Mouse (Mus musculus) urinary bladder, postnatal 14 days (tissue): ENCODE measurements around the gene Gstcd.

Experiments
- DNase-seq: peaks from one replicate; pipeline ENCODE4 v3.0.0; 2021; ENCODE audit warnings: low spot score

The Gstcd gene

DNA sequence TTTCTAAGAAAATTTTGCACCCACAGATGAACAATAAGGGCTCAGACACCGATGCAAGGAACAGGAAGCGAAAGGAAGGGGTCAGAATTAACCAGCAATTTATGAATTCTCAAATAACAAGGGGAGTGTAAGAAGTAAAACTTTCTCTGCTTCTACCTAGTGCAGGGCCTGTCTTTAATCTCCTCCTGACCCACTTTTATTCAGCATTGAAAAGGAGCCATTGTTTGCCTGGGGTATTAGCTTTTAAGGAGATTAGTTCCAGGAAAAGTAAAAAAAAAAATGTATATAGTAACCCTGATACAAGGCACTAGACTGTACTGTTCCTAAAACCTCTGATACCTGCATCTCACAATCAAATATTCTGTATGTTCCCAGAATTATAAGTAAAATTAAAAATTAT lies 64.9 kb downstream of the Gstcd start:
- DNase-seq: no peak

DNA sequence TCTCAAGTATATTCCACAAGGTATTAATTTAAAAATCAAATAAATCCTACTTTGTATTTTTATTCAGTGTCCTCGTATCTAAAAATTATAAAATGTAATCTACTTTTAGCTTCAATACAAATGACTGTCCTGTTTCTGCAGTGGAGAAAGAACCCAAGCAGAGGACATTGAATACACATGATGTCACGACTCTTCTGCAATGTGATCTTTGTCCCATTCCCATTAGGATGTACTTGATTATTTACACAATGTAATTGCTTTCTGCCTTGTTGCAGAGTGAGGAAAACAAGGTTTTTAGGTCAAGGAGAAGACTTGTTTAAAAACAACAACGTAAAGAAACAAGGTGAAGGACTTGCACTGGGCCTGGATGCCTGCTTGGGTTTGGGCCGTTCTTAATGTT lies 84.6 kb downstream of the Gstcd start:
- DNase-seq: no peak

DNA sequence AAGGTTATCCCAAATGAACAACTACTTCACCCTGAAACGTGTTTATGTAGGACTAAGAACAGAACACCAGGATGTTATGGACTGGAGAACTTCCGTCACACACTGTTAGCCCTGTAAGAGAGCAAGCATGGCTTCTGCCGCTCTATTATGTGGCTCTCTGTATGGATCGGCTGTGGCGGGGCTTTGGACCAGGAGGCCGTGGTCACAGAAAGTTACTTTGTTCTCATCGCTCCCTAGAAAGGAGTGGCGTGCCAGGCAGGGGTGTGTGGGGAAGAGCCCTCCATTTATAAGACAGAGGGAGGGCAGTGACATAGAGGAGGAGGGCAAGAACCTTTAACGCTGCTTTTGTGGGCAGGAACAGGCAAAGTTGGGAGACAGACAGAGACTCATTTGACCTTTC lies 95.5 kb downstream of the Gstcd start:
- DNase-seq: no peak

DNA sequence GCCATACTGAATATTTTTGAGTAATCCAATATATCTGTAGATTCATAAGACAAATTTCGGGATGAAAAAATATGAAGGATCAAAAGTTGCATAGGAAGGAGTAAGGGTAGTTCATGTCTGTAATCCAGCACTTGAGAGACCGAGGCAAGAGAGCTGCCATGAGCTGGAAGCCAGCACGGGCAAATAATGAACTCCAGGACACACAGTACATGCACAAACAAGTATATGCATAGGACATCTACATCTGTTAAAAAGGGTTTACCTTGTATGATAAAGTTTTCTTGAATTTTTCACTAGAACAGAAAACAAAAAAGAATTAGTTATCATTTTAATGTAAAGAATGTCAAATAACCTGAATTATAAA lies 95.9 kb downstream of the Gstcd start:
- no peak for DNase-seq

DNA sequence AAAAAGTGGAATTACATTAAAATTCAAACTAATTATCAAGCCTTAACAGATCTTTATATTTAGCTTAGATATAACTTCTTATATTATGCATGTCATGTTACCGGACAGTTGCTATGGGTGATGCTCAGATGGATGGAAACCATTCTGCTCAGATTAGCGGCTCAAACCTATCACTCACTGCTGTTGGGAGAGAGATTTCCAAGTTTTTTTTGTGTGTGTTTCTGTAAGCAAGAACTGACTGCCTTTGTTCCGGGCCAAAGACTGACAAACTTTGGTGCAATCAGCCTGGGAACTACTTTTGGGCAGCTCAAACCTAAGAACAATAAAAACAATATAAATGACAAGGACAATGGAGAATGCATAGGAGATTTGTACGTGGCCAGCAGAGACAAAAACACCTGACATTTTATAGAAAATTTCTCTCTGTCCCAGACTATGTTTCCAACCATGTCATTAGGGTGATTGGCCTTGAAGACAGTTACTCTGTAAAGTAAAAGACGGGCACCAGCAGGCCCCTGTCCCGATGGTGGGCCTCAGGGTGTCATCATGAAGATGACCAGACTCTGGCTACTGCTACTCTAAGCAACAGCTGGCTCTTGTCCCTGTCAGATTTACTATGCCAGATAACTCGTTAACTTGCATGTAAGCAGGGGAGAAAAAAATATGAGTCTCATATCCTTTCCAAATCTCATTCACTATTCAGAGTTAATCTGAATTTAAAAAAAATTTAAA lies 96.5 kb downstream of the Gstcd start:
- peak; percentile 27 for DNase-seq

DNA sequence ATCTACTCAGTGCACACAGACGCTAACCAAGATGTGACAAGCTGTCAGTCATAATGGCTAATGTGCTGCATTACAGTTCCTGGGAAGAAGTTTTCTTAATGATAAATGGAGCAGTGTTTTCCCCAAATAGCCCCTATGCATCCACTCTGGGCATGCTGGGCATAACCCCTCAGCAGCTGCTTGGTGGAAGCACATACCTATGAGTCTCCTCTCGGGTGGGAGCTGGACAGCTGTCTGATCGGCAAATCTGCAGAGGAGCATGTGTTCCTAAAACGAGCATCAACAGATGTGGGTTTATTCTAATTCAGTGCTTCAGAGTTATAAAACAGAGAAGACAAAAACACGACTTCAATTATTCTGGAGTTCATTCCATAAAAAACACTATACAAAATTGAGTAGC lies 105.6 kb downstream of the Gstcd start:
- DNase-seq: no peak

DNA sequence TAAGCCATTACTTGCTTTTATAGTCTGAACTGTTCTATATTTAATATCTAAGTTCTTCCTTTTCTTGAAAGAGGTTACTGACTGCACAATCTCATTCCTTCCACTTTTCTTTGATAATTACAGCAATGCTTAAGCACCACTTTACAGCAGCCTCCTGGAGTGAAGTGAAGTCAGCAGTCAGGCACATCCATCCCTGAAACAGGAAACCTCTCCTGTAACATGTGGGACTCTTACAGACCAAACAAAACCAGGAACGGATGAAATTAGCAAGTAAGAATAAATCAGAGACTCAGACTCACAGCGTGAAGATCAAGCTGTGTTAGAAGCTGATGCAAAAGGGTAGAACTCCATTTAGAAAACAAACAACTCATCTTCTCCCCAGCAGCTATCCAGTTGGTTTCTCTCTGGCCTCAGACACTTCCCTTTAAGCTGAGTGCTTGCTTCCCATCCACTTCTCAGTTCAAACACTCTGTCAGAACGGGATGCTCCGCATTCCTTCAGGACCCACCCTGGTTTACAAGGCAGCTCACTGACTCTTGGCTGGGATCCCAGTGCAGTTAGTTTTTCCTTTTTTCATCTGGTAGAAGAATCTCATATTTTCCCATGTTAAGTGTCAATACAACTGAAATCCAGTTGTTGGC lies 107.9 kb downstream of the Gstcd start:
- peak; percentile 73 for DNase-seq

DNA sequence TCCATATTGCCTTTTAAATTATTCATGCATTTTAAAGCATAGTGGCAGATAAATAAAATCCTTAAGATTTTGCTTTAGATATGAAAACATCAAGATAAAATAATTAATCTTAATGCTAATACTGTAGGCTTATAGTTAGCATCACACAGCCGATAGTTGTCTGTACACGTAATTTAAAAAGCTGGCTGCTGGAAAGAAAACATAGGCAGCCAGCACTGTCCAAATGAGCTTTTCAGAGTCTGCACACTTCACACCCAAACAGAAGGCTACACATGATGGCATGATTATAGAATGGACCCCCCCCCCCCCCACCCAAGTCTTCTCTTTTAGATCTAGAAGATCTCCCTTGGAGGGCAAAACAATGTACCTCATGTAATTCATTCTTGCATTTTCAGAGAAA lies 109.9 kb downstream of the Gstcd start:
- no peak for DNase-seq

DNA sequence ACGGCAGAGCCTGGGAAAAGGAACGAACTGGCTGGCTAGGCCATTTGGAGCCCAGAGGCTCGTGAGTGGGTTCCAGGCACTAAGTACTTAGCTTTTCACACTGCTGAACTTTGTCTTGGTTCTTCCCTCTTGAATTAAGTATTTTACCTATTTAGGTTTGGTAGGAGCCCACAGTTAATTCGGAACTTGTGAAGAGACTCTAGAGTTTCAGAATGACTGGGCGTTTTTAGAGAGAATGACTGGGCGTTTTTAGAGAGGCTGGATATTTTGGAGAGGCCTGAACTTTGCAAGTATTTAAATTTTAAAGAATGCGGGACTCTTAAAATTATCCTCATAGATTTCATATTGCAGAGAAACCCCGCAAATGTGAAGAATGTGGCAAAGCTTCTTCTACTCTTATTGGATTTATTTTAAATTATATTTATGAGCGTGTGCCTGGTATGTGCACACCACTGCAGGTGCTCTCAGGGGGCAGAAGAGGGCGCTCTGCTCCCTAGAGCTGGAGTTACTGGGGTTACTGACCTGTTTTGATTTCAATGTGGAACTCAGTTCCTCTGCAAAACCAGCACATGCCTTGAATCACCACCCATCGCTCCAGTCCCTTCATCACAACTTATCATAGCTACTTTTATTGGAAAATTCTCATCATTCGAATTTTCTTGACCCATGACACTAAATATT lies 111.9 kb downstream of the Gstcd start:
- DNase-seq: no peak

DNA sequence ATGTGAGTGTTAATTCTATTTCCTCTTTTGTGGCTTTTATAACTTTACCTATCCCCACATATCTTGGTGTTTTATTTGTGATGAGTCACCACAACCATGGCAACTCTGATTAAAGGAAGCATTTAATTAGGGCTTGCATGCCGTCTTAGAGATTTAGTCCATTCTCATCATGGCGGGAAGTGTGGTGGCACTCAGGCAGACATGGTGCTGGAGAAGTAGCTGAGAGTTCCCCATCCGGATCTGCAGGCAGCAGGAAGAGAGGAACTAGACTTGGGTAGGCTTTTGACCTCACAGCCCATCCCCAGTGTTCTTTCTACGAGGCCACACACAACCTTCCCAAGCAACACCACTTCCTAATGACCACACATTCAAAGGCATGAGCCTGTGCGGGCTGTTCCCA lies 125.6 kb downstream of the Gstcd start:
- no peak for DNase-seq

DNA sequence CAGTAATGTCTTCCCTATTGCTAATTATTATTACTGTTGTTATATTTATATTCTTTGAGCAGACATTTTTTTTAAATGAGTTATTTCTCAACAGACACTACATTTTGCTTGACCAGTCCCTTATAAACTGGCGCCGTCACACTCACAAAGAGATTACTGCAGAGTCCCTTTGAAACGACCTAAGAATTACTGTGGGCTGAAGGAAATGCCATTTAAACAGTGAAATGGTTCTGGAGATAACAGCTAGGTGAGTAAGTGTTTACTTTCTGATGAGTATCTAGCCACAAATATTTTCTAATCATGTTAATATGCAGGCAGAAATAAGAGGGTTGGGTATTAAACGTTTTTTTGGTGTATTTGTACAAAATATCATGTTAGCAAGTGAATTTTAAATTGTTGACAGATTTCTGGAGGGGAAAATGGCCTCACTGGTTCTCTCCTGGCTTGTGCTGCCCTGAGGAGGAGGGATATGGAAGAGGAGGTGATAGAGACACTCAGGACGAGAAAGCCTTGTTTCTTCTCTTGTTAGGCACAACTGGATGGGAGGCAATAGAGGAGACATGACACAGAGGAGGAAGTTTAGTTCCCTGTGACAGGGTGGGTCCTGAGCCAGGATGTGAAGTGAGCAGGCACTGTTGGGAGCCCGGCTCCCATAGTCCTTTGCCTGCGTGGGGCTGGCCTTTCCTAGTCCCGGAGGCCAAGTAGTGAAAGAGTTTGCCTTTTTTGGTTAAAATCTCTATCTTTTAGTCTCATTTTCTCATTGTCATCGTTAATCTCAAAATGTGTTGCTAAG lies 126.9 kb downstream of the Gstcd start:
- no peak for DNase-seq

DNA sequence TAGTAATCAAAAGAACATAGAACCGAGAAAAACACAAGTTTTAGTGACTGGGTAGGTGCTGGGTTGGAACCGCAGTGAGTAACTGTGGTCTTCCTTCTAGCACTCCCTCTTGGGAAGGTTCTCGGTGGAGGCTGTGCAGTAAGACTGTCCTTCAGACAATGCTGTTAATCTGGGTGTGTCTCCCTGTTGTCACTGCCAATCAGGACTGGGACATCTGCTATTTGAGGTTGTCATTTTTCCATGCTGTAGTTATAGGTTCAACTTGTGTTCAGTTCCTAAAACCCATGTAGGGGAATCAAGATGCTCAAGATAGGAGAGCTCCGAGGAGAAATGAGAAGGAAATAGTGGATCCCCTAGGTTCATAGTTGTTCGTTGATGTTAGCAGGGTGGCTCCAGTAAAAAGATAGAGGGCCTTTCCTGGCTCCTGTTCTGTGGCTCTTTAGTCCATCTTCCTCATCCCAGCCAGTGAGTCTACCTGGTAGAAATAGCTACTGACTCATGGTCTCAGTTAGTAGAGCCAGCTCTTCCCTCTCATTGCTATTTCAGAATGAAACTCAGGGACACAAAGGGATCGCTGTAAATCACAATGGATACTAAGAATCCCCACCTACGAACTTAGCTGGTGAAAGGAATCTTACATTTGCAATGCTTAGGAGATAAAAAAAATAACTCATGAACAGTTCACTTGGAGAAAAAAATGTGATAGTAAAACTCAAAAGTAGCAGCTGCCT lies 129.0 kb downstream of the Gstcd start:
- DNase-seq: no peak

DNA sequence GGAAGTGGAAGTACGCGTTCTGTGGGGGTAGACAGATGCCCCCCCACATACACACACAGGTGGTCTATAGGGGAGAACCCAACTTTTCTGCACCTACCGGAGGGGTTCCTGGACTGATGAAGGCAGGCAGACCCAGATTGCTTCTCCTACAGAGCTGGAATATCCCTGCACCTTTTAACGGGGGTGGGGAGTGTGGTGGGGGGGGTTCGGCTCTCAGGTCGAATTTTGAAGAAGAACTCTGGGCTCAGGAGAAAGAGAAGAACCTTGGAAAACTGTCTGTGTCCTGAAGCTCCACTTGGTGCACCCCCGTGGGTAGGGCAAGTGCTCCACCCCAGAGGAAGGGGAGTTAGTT lies 141.3 kb downstream of the Gstcd start:
- DNase-seq: no peak

DNA sequence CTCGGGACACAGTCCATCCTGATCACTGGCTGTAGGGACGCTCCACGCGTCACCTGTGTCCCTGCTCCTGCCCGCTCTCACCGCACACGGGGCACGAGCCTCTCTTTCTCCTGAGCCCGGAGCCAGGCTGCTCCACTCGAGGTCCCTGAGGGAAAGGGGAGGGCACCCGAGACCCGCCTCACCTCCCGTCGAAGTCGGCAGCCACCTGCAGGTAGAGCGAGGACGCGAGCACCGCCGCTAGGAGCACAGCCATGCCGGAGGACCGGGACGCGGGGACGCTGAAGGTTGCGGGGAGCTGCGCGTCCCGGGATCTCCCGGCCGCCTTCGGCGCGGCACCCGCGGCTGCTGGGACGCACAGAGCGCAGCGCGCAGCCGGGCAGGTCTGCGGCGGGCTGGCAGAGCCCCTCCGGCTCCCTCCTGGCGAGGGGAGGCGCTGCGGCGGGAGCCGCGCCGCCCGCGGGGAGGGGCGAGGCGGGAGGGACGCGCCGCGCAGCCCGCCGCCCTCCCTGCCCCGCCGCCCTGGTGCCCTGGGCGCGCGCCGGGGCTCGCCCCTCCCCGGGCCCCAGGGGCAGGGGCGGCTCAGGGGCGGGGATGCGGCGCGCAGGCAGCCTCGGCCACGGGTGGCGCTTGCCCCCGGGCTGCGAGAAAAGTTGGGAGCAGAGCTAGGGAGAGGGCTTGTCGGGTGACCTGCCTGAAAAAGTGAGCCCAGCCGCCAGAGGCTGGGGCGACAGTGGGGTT lies 141.9 kb downstream of the Gstcd start, which contains the start of gene Npnt:
Gene Npnt (minus strand): TSS at position 501 of the 738 bp plus-strand sequence.
- DNase-seq: peak; percentile 37

DNA sequence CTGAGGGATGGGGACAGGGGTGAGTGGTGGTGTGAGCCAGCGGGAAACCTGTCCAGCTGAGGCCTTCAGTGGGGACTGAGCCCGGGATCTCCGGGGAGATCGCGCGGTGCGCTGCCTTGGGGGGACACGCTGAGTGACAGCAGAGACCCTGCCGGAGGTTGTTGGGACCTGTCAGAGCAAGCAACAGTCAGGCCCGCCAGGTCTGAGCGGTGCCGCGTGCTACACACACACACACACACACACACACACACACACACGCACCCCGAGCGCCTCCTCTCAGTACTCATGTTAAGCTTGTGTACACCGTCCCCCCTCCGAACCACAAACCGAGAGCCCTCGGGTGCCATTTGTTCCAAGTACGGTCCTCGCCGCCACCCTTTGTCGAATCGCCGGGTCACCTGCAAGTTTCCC lies 142.4 kb downstream of the Gstcd start:
- peak; percentile 25 for DNase-seq

DNA sequence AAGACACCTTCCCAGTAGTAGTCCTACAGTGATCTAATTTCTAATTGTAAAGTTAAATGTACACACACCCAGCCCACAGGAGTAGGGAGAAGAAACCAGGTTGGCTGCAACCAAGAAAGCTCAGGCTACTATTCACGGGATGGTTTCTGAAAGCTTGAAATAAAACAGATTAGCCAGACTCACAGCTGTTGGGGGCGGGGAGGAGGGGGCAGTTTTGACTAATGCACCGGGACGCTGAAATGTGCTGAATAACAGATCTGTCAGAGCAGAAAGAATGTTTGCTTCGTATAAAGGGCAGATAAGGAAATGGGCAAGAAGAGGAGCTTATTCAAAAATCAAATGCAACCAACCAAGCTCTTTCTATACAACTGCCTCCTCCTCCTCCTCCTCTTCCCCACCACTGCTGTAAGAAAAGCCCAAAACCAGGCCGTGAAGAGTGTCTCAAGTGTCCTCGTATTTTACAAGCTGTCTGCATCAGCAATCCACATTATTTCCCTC lies 143.5 kb downstream of the Gstcd start:
- peak; percentile 10 for DNase-seq

DNA sequence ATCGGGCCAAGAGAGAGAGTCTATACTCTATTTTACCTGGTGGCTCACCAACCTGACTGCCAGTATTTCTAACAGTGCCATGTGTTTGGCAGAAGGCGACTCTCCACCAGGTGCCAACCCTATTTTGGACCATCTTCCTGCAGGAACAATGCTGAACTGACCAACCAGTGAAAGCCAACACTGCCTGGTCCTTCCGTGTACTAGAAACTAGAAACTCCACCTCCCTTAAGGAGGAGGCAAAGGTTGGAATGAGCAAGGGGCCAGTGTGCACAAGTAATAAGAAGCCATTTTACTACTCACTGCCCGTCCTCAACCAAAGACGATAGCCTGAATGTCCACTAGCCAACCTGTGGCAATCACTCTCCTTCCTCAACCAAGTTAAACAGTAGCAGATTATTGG lies 145.7 kb downstream of the Gstcd start:
- no peak for DNase-seq

DNA sequence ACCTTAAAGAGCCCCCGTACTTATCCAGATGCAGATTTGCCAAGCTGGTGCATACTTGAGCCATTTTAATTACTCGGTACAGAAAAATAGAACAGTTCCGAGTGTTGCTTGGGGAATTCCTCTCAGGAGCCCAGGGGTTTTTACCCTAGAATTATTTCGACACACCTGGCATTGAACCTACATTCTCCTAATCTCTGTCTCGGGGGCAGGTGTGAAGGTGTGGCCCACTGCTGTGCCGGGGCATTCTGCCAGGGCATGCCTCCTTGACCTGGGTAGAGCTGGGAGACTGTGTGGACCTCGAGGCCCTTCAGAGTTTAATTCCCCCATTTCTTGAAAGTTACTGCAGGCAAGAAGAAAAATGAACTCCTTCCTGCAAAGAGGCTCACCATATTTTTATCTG lies 146.2 kb downstream of the Gstcd start:
- no peak for DNase-seq

DNA sequence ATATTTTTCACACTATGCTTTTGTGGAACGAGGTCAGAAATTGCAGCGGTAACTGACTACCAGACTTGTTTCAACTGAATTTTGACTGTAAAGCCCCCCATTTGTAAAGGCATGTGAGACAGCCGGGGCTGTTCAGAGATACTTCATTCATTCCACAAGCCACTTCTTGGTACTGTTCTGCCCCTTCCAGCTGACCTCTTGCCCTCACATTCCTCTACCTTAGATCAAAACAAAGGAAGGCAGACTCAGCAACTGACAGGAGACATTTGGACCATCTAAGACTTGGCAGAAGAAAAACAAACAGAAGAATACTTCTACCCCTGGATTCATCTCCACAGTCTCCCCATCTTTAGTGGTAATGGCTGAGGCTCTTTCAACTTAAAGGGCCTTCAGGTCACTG lies 147.2 kb downstream of the Gstcd start:
- DNase-seq: no peak

DNA sequence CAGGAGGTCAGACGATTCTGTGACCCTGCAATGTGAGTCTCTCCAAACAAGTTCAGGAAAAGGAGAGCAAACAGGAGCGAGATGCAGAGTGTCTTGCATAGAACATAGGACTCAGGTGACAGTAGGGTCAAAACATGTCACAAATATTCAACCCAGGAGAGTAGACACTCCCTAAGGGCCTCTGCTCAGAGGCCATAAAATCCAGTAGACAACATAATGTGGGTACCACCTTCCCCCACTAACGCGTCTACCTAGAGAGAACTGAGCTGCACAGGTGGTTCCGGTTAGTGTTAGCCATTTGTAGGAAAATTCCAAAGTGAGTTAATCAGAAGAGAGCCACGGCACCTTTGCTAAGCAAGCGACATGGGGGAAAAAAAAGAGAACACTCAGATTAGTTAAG lies 147.6 kb downstream of the Gstcd start:
- no peak for DNase-seq

DNA sequence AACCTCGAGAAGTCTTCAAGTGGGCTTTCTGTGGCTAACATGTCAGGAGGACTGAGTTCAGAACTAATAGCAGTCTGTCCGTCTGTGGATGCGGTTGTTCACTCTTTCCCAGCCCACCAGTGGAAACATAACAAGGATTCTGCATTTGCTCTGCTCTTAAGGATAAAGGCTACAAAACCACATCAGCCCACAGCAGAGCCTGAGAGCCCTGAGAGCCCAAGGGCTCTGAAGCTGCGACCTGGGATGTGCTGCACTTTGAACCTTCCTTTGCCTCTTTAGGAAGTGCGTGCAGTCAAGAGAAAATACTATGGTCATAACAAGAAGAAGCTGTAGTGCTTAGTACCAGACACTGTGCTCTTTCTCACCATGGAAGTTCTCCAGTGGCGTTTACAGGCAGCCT lies 149.1 kb downstream of the Gstcd start:
- DNase-seq: no peak
